Mouse (Mus musculus) erythroblast, embryonic 14.5 days (primary cell): ENCODE measurements around the gene Shank2. TPM values are rescaled to one million over a fixed set of nuclear protein-coding genes. Genes with fewer than 3 reads are reported as not detected.

Experiments used
- H3K27me3 ChIP-seq: 2 replicates; pipeline ENCODE4 v1.6.1; 2012; ENCODE audit warnings: inconsistent platforms; ENCODE audit not compliant: control insufficient read depth
- H3K36me3 ChIP-seq: 2 replicates; pipeline ENCODE4 v1.6.1; 2012; ENCODE audit warnings: mild to moderate bottlenecking, inconsistent platforms; ENCODE audit not compliant: control insufficient read depth
- H3K4me1 ChIP-seq: 2 replicates; pipeline ENCODE4 v1.6.1; 2012; ENCODE audit warnings: inconsistent platforms; ENCODE audit not compliant: control insufficient read depth
- H3K4me3 ChIP-seq: replicated peaks from 2 replicates; pipeline ENCODE3; 2012; ENCODE audit warnings: moderate library complexity, mild to moderate bottlenecking, inconsistent platforms
- H3K9me3 ChIP-seq: 2 replicates; pipeline ENCODE4 v1.6.1; 2012; ENCODE audit warnings: low read length, inconsistent platforms, mixed read lengths; ENCODE audit not compliant: control insufficient read depth
- GATA1 ChIP-seq: IDR thresholded peaks from 2 replicates; pipeline ENCODE4 v1.6.1; 2012; ENCODE audit warnings: low read length, inconsistent platforms, mixed read lengths
- TAL1 ChIP-seq: IDR thresholded peaks from 3 replicates; pipeline ENCODE4 v1.6.1; 2012; ENCODE audit warnings: low read length, inconsistent platforms, mixed read lengths
- polyA plus RNA-seq: library from polyadenylated mRNA; stranded (reverse); fragments of >175 nt; gene quantifications from 2 replicates; pipeline ENCODE4 v1.2.3, GENCODE M21; 2012

The Shank2 gene
- polyA plus RNA-seq, 1 experiment, result not detected

DNA sequence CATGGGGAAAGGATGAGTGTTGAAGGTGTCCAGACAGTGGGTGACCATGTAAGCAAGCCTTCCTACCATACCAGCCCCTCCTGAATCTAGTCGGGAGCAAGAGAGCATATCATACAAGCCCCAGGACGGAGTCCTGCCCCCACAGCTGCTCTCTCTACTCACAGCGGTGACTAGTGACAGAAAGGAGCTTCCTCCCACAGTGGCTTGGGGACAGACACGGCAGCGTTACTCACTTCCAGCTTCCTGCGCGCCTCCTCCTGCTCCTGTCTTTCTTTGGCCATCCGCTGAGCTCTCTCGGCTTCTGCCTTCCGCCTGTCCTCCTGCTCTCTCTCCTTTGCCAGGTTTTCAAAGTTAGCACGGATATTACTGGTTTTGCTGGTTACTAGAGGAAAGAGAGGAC is 439.7 kb downstream of the Shank2 start:
- H3K4me1 ChIP-seq, result no peaks in the 10 kb centered on the region
- H3K9me3 ChIP-seq, result no peaks in the 10 kb centered on the region
- H3K4me3 ChIP-seq, result no peak overlapping the region
- H3K36me3 ChIP-seq, result peaks cover 84% of the 10 kb centered on the region
- no peak for TF ChIP-seq TAL1
- no peak for TF ChIP-seq GATA1
- H3K27me3 ChIP-seq, result no peaks in the 10 kb centered on the region

DNA sequence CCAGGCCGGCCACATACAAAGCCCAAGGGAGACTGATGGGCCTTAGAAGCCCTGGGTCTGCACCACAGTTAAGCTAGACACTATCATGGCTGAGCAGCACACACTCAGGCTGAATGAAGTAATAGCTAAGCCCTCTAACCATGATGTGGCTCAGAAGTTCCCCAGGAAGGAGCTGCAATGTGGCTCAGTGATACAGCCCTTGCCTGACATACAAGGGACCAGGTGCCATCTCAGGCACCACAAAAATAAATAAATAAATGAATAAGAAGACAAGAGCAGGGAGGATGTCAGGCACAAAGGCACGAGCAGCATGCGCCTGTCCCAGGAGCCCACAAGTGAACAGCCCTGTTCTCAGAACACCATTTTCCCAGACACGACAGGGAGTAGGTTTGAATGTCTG is 440.2 kb downstream of the Shank2 start:
- no peaks in the 10 kb centered on the region for H3K4me1 ChIP-seq
- no peak for TF ChIP-seq GATA1
- TF ChIP-seq TAL1, result no peak
- H3K27me3 ChIP-seq, result no peaks in the 10 kb centered on the region
- no peak overlapping the region for H3K4me3 ChIP-seq
- peaks cover 84% of the 10 kb centered on the region for H3K36me3 ChIP-seq
- H3K9me3 ChIP-seq, result no peaks in the 10 kb centered on the region

DNA sequence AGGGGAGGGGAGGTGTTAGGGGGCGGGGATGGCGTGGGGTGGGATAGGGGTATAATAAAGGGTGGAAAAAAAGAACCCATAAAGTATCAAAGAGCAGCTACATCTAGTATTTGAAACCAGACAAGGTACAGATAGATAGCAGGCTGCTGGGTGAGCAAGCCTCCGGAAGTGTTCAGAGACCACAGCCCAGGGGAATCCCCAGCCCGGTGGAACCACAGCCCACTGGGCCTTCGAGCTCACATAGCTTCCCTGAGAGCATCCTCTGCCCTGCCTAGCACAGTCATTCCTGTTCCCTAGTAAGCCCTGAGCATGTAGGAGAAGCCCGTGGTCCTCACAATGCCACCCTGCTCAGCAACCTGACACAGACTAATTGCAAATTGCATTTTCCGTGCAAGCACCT is 443.1 kb downstream of the Shank2 start:
- no peaks in the 10 kb centered on the region for H3K9me3 ChIP-seq
- TF ChIP-seq TAL1, result no peak
- TF ChIP-seq GATA1, result no peak
- H3K36me3 ChIP-seq, result peaks cover 81% of the 10 kb centered on the region
- H3K4me1 ChIP-seq, result no peaks in the 10 kb centered on the region
- H3K4me3 ChIP-seq, result no peak overlapping the region
- no peaks in the 10 kb centered on the region for H3K27me3 ChIP-seq

DNA sequence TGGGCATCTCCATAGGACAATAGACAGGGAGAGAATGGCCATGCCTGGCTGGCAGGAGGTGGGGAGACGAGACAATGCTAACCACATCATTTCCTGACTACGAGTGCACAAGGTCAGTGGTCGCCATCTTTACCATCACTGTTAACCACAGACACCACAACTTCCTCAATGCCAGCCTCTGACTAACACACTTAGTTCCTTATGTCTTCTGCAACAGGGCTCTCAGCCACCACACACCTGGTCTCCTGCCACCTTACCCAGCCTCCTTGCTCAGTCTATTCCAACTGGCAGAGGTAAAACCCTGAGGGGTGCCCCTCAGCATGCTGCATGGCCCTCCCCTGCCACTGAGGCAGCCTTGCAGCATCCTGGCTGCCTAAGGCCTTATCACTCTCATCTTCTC is 445.4 kb downstream of the Shank2 start:
- TF ChIP-seq TAL1 (no peak), GATA1 (no peak)
- Histone ChIP-seq H3K27me3 (no peaks in the 10 kb centered on the region), H3K36me3 (peaks cover 79% of the 10 kb centered on the region), H3K4me3 (no peak overlapping the region), H3K9me3 (no peaks in the 10 kb centered on the region), H3K4me1 (no peaks in the 10 kb centered on the region)

DNA sequence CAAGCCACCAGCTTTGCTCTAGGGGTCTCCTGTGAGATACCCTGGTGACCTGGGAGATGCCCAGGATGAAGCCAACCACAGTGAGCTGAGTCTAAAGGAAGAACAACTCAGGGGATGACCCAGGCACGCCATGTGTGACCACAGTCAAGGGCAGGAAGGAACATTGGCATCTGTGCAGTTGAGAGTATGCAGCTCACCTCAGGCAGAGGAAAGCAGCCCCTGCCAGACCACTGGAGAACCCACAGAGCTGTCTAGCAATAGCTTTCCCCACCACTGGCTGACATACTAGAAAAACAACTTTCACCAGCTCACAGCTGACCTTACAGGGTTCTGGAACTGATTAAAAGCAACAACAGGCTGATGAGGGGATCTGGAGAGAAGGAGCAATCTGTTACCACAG is 446.5 kb downstream of the Shank2 start:
- Histone ChIP-seq H3K36me3 (peaks cover 83% of the 10 kb centered on the region), H3K27me3 (no peaks in the 10 kb centered on the region), H3K4me1 (no peaks in the 10 kb centered on the region), H3K9me3 (no peaks in the 10 kb centered on the region), H3K4me3 (no peak overlapping the region)
- TF ChIP-seq GATA1 (no peak), TAL1 (no peak)

DNA sequence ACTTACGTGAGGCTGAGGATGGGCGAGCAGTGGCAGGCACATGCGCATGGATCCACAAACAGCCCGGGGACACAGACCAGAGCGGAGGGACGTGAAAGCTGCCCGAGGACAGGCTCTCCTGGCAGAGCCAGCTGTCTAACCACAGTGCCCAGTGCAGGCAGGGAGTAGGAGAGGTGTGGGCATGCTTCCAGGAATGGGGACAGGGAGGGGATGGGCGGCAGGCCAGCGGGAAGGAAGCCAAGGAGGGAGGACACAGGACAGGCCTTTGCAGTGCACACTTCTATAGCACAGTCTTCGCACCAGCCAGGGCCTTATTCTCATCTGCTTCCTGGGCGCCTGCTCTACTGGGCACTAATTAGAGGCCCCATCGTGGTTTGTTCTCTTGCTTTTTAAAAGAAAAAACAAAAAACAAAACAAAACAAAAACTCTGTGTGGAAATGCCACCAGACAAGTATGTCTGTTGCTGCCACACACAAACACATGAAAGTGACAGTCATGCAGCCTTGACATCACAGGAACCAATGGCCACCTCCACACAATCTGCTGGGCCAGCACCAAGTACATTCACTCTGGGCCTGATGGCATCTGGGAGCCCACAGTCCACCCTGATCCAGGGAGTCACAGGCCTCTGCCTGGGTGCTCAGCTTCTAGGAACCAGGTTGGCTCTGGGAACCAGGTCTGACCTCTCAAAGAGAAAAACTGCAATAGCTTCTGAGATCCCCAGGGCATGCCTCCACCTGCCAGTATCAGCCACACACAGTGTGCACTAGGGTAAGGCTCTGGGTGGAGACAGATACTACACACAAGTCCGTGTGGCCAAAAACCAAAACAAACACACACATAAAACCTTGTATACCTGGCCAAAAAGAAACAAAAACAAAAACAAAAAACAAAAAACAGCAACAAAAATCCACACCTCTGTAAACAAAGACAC is 448.2 kb downstream of the Shank2 start:
- no peak overlapping the region for H3K4me3 ChIP-seq
- peaks cover 93% of the 10 kb centered on the region for H3K36me3 ChIP-seq
- H3K27me3 ChIP-seq, result no peaks in the 10 kb centered on the region
- H3K9me3 ChIP-seq, result no peaks in the 10 kb centered on the region
- H3K4me1 ChIP-seq, result no peaks in the 10 kb centered on the region
- TF ChIP-seq GATA1 (no peak), TAL1 (no peak)

DNA sequence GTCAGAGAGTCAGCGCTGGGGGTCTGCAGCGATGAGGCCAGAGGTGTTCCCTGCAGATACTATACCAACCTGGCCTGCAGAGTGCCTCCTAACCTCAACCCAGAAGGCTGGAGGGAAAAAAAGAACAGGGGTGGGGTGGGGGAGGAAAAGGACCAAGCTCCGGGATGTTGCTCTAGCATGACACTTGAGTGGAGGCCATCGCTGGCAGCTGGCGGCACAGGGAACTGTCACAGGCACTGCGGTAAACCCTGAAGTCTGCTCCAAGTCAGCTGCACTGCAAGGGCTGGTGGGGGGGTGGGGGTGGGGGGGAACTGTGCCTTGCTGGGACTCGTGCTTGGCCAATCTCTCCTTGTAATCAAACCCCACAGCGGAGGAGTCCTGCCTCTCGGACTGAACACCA is 448.9 kb downstream of the Shank2 start:
- Histone ChIP-seq H3K27me3 (no peaks in the 10 kb centered on the region), H3K4me3 (no peak overlapping the region), H3K4me1 (no peaks in the 10 kb centered on the region), H3K36me3 (peaks cover 93% of the 10 kb centered on the region), H3K9me3 (no peaks in the 10 kb centered on the region)
- TF ChIP-seq TAL1 (no peak), GATA1 (no peak)

DNA sequence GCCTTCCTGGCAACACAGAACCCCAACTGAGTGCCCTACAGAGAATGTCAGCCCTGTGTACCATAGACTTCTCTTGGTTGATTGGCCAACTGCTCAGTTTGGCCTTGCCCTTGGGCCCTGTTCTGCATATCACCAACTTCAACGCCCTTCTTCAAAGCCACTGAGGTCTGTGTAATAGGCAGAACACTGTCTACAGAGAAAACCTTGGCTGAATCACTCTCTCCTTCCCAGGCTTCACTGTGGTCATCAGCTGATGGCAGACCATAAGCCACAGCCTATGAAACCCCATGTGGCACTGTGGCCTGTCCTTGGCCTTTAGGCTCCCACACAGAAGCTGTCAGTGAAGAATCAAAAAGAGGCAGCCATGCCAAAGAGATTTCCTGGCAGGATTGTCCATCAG is 457.2 kb downstream of the Shank2 start:
- H3K4me1 ChIP-seq, result no peaks in the 10 kb centered on the region
- TF ChIP-seq TAL1 (no peak), GATA1 (no peak)
- no peaks in the 10 kb centered on the region for H3K27me3 ChIP-seq
- peaks cover 99% of the 10 kb centered on the region for H3K36me3 ChIP-seq
- H3K4me3 ChIP-seq, result no peak overlapping the region
- H3K9me3 ChIP-seq, result no peaks in the 10 kb centered on the region

DNA sequence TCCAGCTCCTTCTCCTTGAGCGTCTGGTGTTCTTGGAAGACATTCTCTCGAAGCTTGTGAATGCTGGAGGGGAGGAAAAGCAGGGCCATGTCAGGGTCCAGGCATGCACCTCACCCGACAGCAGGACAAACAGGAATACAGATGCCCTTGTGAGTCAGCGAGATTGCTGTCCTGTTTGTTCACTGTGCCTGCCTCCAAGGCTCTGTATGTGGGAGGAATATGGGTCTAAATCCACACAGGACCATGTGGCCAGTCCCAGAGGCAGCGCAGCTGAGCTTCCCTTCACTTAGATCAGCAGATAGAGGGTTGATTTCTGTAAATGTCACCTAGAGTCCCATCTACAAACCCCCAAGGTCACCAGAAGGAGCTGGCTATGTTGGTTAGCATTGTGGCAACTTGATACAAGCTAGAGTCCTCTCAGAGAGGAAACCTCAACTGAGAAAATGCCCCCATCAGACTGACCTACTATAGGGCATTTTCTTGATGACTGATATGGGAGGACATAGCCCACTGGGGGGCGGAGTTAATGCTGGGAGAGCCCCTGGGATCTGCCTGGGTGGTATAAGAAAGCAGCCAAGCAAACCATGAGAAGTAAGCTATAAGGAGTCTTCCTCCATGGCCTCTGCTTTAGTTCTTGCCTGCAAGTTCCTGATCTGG is 459.6 kb downstream of the Shank2 start:
- H3K36me3 ChIP-seq, result peaks cover 94% of the 10 kb centered on the region
- no peaks in the 10 kb centered on the region for H3K9me3 ChIP-seq
- no peaks in the 10 kb centered on the region for H3K27me3 ChIP-seq
- no peak overlapping the region for H3K4me3 ChIP-seq
- no peaks in the 10 kb centered on the region for H3K4me1 ChIP-seq
- no peak for TF ChIP-seq GATA1
- no peak for TF ChIP-seq TAL1
